In the genomic region with DNA sequence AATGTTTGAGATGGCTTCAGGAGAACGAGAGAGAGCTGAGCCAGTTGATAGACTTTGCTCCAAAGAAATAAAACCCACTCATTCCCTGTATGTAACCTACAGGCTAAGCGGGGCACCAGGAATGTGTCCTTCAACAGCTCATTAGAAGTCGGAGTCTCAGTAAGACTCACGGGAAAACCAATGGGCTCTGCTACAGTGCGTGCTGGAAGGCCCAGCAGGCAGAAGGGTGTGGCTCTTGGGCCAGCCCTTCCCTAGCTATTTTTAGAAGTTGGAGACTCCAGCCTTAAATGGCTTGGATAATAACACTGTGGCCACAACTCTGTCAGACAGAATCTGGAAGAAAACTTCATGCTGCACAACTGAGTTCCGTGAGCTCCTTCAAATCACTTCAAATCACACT, we compare ENCODE assay signal across 7 mouse cellular contexts. TPM values are rescaled to one million over a fixed set of nuclear protein-coding genes. Genes with fewer than 3 reads are reported as not detected.
DNase-seq lines count a peak whose midpoint lies in the region; ATAC-seq and TF ChIP-seq lines count a peak whose summit lies in the region.

No protein-coding gene starts in this region.

- peaks cover 56% of the 10 kb centered on the region for H3K4me1 ChIP-seq in E14TG2a.4 (replicated peaks; ENCODE audit: low read depth, low read length)
- peaks cover 48% of the 10 kb centered on the region for H3K4me1 ChIP-seq in heart, embryonic 13.5 days
- peaks cover 4% of the 10 kb centered on the region for H3K4me1 ChIP-seq in lung, adult 2 months (ENCODE audit: control insufficient read depth, insufficient read depth, low read length)

- 8% methylated on average over 6 of the region's 6 CpGs for WGBS in heart, embryonic 13.5 days
- 27% methylated on average over 6 of the region's 6 CpGs for WGBS in lung, adult 2 months

- peak; percentile 86 for DNase-seq in ZHBTc4 (ENCODE audit: low read depth, low spot score)
- peak; percentile 26 for DNase-seq in lung, adult 2 months
- no peak for DNase-seq in thymus, postnatal 36 days
- no peak for DNase-seq in adrenal gland, postnatal 36 days

- peak; percentile 80; the same call in 1 of the 2 replicates for ATAC-seq in heart, embryonic 13.5 days (ENCODE audit: extremely low read depth, insufficient number of reproducible peaks, low FRiP score, low TSS enrichment)
- ATAC-seq in megakaryocyte-erythroid progenitor cell, adult 5-6 weeks (replicated peaks; ENCODE audit: low FRiP score, low TSS enrichment, poor library complexity, severe bottlenecking) = no peak

- no peak for TF ChIP-seq POLR2A in lung, adult 2 months (IDR thresholded peaks at IDR 0.05; ENCODE audit: borderline replicate concordance, extremely low read depth, low read depth, low read length)

- TF ChIP-seq CTCF in E14TG2a.4 (conservative IDR thresholded peaks at IDR 0.05; ENCODE audit: low read length) = no peak
- no peak for TF ChIP-seq CTCF in lung, adult 2 months (IDR thresholded peaks at IDR 0.05; ENCODE audit: insufficient read depth, low read length)

- H3K36me3 ChIP-seq in E14TG2a.4 (ENCODE audit: insufficient read depth, low read length) = no peaks in the 10 kb centered on the region
- peaks cover 9% of the 10 kb centered on the region for H3K36me3 ChIP-seq in heart, embryonic 13.5 days

- 0 out of 2 replicates have a peak overlapping the region, but pooled peaks have one; percentile 55 for H3K9ac ChIP-seq in heart, embryonic 13.5 days

- peak overlapping the region; percentile 27 for H3K4me2 ChIP-seq in heart, embryonic 13.5 days

- peaks cover 4% of the 10 kb centered on the region for H3K9me3 ChIP-seq in E14TG2a.4 (ENCODE audit: low read length)
- H3K9me3 ChIP-seq in heart, embryonic 13.5 days = no peaks in the 10 kb centered on the region

- peaks cover 45% of the 10 kb centered on the region for H3K27me3 ChIP-seq in E14TG2a.4 (ENCODE audit: insufficient read depth, low read length)
- H3K27me3 ChIP-seq in heart, embryonic 13.5 days (replicated peaks) = peaks cover 12% of the 10 kb centered on the region

- H3K27ac ChIP-seq in heart, embryonic 13.5 days (replicated peaks) = peak overlapping the region; percentile 93

- 0 out of 2 replicates have a peak overlapping the region, but pooled peaks have one; percentile 11 for H3K4me3 ChIP-seq in E14TG2a.4 (replicated peaks; ENCODE audit: low read length)
- no peak overlapping the region for H3K4me3 ChIP-seq in heart, embryonic 13.5 days
- H3K4me3 ChIP-seq in lung, adult 2 months (replicated peaks; ENCODE audit: extremely low read depth, low read depth, low read length) = no peak overlapping the region

RNA-seq across cellular contexts. Expression of a gene that starts 31.1 kb away (rescaled TPM):
- polyA plus RNA-seq in heart, embryonic 13.5 days (2015; fragmentation: Nextera tagmentation; extraction: Ambion mirVana) = 11.0 and 14.6 TPM in 2 replicates
- polyA plus RNA-seq in lung, adult 2 months (2012; rRNA removed) = 7.2 and 10.2 TPM in 2 replicates
- not detected in 2 replicates for total RNA-seq in megakaryocyte-erythroid progenitor cell, adult 5-6 weeks (2014; fragmentation: Nextera tagmentation)
- total RNA-seq in megakaryocyte-erythroid progenitor cell, adult 5-6 weeks (2017) = not detected in 2 replicates
- total RNA-seq in adrenal gland, postnatal 36 days (2021) = 10 to 100 TPM; 12.1 to 14.5 TPM

Comparison
In these comparisons a context has a peak if more than half of its experiments do, and no peak if none do; other contexts are left out.
1. DNase-seq: peak in ZHBTc4 (single experiment) and lung, adult 2 months (single experiment); none in thymus, postnatal 36 days (0 of 2) and adrenal gland, postnatal 36 days (0 of 2).
2. RNA of a gene that starts 31.1 kb away (total RNA-seq): 12.1 to 14.5 TPM in adrenal gland, postnatal 36 days; not detected in megakaryocyte-erythroid progenitor cell, adult 5-6 weeks; every median in the first group is over 10 times any median in the second.